Mouse (Mus musculus): ENCODE measurements around the gene Bicral. TPM values are rescaled to one million over a fixed set of nuclear protein-coding genes. Genes with fewer than 3 reads are reported as not detected.
"Not testable (repeated sequence)": the region's sequence is repeated elsewhere in the genome, so short reads cannot be mapped to it uniquely, and the experiment has no call there.

Bicral gene
- polyA plus RNA-seq, 1 experiment, result 5.1 TPM

GRCm38 (mm10) chr17:46771616-46772015 lies 86.7 kb downstream of the Bicral start:
- TF ChIP-seq TCF12 (IDR thresholded peaks at IDR 0.05; ENCODE audit: insufficient read depth, poor library complexity, severe bottlenecking), result no peak
- TF ChIP-seq MAX (IDR thresholded peaks at IDR 0.05; ENCODE audit: low read depth), result no peak
- TF ChIP-seq USF1 (IDR thresholded peaks at IDR 0.05; ENCODE audit: low read depth), result no peak
- TF ChIP-seq TCF3 (IDR thresholded peaks at IDR 0.05; ENCODE audit: insufficient read length, low read depth), result no peak
- TF ChIP-seq POLR2AphosphoS2 (IDR thresholded peaks at IDR 0.05; ENCODE audit: insufficient read length, low read depth), result no peak
- TF ChIP-seq E2F4 (IDR thresholded peaks at IDR 0.05; ENCODE audit: insufficient read depth), result no peak
- TF ChIP-seq POLR2A (IDR thresholded peaks at IDR 0.05; ENCODE audit: insufficient read length, low read depth), result no peak
- TF ChIP-seq SRF (IDR thresholded peaks at IDR 0.05; ENCODE audit: control insufficient read depth, insufficient read length, low read depth), result no peak
- TF ChIP-seq MYOG (IDR thresholded peaks at IDR 0.05; ENCODE audit: control insufficient read depth in 1 of 3, insufficient read depth in 1 of 3, insufficient read length in 2 of 3, low read depth in 2 of 3), result no peak
- no peak for TF ChIP-seq REST (IDR thresholded peaks at IDR 0.05; ENCODE audit: insufficient read depth, insufficient read length)
- TF ChIP-seq CEBPB (IDR thresholded peaks at IDR 0.05; ENCODE audit: insufficient read depth, poor library complexity, severe bottlenecking), result no peak
- TF ChIP-seq MYOD1 (IDR thresholded peaks at IDR 0.05; ENCODE audit: control insufficient read depth in 1 of 3, insufficient read length in 2 of 3, low read depth in 2 of 3), result no peak
- Histone ChIP-seq H3K4me3 (peak overlapping the region; percentile 91), H3K79me2 (ENCODE audit: control insufficient read depth, insufficient read depth) (no peaks in the 10 kb centered on the region), H3ac (ENCODE audit: control insufficient read depth, insufficient read length) (no peak overlapping the region), H3K27me3 (ENCODE audit: control insufficient read depth, insufficient read depth, insufficient read length) (no peaks in the 10 kb centered on the region), H3K4me2 (ENCODE audit: low read depth) (peak overlapping the region; percentile 94), H3K36me3 (ENCODE audit: control insufficient read depth, insufficient read depth) (peaks cover 15% of the 10 kb centered on the region)

- H3K4me2 ChIP-seq (ENCODE audit: low read depth), result no peak overlapping the region
- H3K27me3 ChIP-seq (ENCODE audit: control insufficient read depth, insufficient read depth, insufficient read length), result no peaks in the 10 kb centered on the region
- H3K79me2 ChIP-seq (ENCODE audit: control insufficient read depth, insufficient read depth), result no peaks in the 10 kb centered on the region
- peaks cover 10% of the 10 kb centered on the region for H3K36me3 ChIP-seq (ENCODE audit: control insufficient read depth, insufficient read depth)
- TF ChIP-seq CEBPB (IDR thresholded peaks at IDR 0.05; ENCODE audit: insufficient read depth, poor library complexity, severe bottlenecking), result no peak
- TF ChIP-seq POLR2A (IDR thresholded peaks at IDR 0.05; ENCODE audit: insufficient read length, low read depth), result no peak
- no peak for TF ChIP-seq MAX (IDR thresholded peaks at IDR 0.05; ENCODE audit: low read depth)
- TF ChIP-seq REST (IDR thresholded peaks at IDR 0.05; ENCODE audit: insufficient read depth, insufficient read length), result no peak
- TF ChIP-seq MYOG (IDR thresholded peaks at IDR 0.05; ENCODE audit: control insufficient read depth in 1 of 3, insufficient read depth in 1 of 3, insufficient read length in 2 of 3, low read depth in 2 of 3), result no peak
- no peak for TF ChIP-seq USF1 (IDR thresholded peaks at IDR 0.05; ENCODE audit: low read depth)
- no peak for TF ChIP-seq POLR2AphosphoS2 (IDR thresholded peaks at IDR 0.05; ENCODE audit: insufficient read length, low read depth)
- TF ChIP-seq E2F4 (IDR thresholded peaks at IDR 0.05; ENCODE audit: insufficient read depth), result no peak
- no peak for TF ChIP-seq SRF (IDR thresholded peaks at IDR 0.05; ENCODE audit: control insufficient read depth, insufficient read length, low read depth)
- no peak for TF ChIP-seq MYOD1 (IDR thresholded peaks at IDR 0.05; ENCODE audit: control insufficient read depth in 1 of 3, insufficient read length in 2 of 3, low read depth in 2 of 3)
- no peak for TF ChIP-seq TCF3 (IDR thresholded peaks at IDR 0.05; ENCODE audit: insufficient read length, low read depth)
- no peak for TF ChIP-seq TCF12 (IDR thresholded peaks at IDR 0.05; ENCODE audit: insufficient read depth, poor library complexity, severe bottlenecking)
- H3ac ChIP-seq (ENCODE audit: control insufficient read depth, insufficient read length), result no peak overlapping the region
- no peak overlapping the region for H3K4me3 ChIP-seq
These were observed 87.3 kb downstream of the Bicral start for GRCm38 (mm10) chr17:46771025-46771424.

GRCm38 (mm10) chr17:46770546-46770945 lies 87.7 kb downstream of the Bicral start:
- TF ChIP-seq MYOG (IDR thresholded peaks at IDR 0.05; ENCODE audit: control insufficient read depth in 1 of 3, insufficient read depth in 1 of 3, insufficient read length in 2 of 3, low read depth in 2 of 3) (no peak), POLR2AphosphoS2 (IDR thresholded peaks at IDR 0.05; ENCODE audit: insufficient read length, low read depth) (no peak), POLR2A (IDR thresholded peaks at IDR 0.05; ENCODE audit: insufficient read length, low read depth) (no peak), MAX (IDR thresholded peaks at IDR 0.05; ENCODE audit: low read depth) (no peak), E2F4 (IDR thresholded peaks at IDR 0.05; ENCODE audit: insufficient read depth) (no peak), CEBPB (IDR thresholded peaks at IDR 0.05; ENCODE audit: insufficient read depth, poor library complexity, severe bottlenecking) (no peak), TCF12 (IDR thresholded peaks at IDR 0.05; ENCODE audit: insufficient read depth, poor library complexity, severe bottlenecking) (no peak), MYOD1 (IDR thresholded peaks at IDR 0.05; ENCODE audit: control insufficient read depth in 1 of 3, insufficient read length in 2 of 3, low read depth in 2 of 3) (no peak), USF1 (IDR thresholded peaks at IDR 0.05; ENCODE audit: low read depth) (no peak), REST (IDR thresholded peaks at IDR 0.05; ENCODE audit: insufficient read depth, insufficient read length) (no peak), TCF3 (IDR thresholded peaks at IDR 0.05; ENCODE audit: insufficient read length, low read depth) (no peak), SRF (IDR thresholded peaks at IDR 0.05; ENCODE audit: control insufficient read depth, insufficient read length, low read depth) (no peak)
- Histone ChIP-seq H3K4me3 (no peak overlapping the region), H3K36me3 (ENCODE audit: control insufficient read depth, insufficient read depth) (peaks cover 5% of the 10 kb centered on the region), H3K4me2 (ENCODE audit: low read depth) (no peak overlapping the region), H3K79me2 (ENCODE audit: control insufficient read depth, insufficient read depth) (no peaks in the 10 kb centered on the region), H3K27me3 (ENCODE audit: control insufficient read depth, insufficient read depth, insufficient read length) (no peaks in the 10 kb centered on the region), H3ac (ENCODE audit: control insufficient read depth, insufficient read length) (no peak overlapping the region)

- no peaks in the 10 kb centered on the region for H3K36me3 ChIP-seq (ENCODE audit: control insufficient read depth, insufficient read depth)
- H3K4me3 ChIP-seq, result no peak overlapping the region
- no peak overlapping the region for H3K4me2 ChIP-seq (ENCODE audit: low read depth)
- H3ac ChIP-seq (ENCODE audit: control insufficient read depth, insufficient read length), result no peak overlapping the region
- TF ChIP-seq USF1 (IDR thresholded peaks at IDR 0.05; ENCODE audit: low read depth) (no peak), MAX (IDR thresholded peaks at IDR 0.05; ENCODE audit: low read depth) (no peak), POLR2AphosphoS2 (IDR thresholded peaks at IDR 0.05; ENCODE audit: insufficient read length, low read depth) (no peak), MYOG (IDR thresholded peaks at IDR 0.05; ENCODE audit: control insufficient read depth in 1 of 3, insufficient read depth in 1 of 3, insufficient read length in 2 of 3, low read depth in 2 of 3) (no peak), POLR2A (IDR thresholded peaks at IDR 0.05; ENCODE audit: insufficient read length, low read depth) (no peak), TCF12 (IDR thresholded peaks at IDR 0.05; ENCODE audit: insufficient read depth, poor library complexity, severe bottlenecking) (no peak), TCF3 (IDR thresholded peaks at IDR 0.05; ENCODE audit: insufficient read length, low read depth) (no peak), REST (IDR thresholded peaks at IDR 0.05; ENCODE audit: insufficient read depth, insufficient read length) (no peak), CEBPB (IDR thresholded peaks at IDR 0.05; ENCODE audit: insufficient read depth, poor library complexity, severe bottlenecking) (no peak), E2F4 (IDR thresholded peaks at IDR 0.05; ENCODE audit: insufficient read depth) (no peak), MYOD1 (IDR thresholded peaks at IDR 0.05; ENCODE audit: control insufficient read depth in 1 of 3, insufficient read length in 2 of 3, low read depth in 2 of 3) (no peak), SRF (IDR thresholded peaks at IDR 0.05; ENCODE audit: control insufficient read depth, insufficient read length, low read depth) (no peak)
- no peaks in the 10 kb centered on the region for H3K27me3 ChIP-seq (ENCODE audit: control insufficient read depth, insufficient read depth, insufficient read length)
- no peaks in the 10 kb centered on the region for H3K79me2 ChIP-seq (ENCODE audit: control insufficient read depth, insufficient read depth)
These were observed 90.4 kb downstream of the Bicral start for GRCm38 (mm10) chr17:46767868-46768267.

- H3K4me2 ChIP-seq (ENCODE audit: low read depth); H3K36me3 ChIP-seq (ENCODE audit: control insufficient read depth, insufficient read depth); H3K4me3 ChIP-seq; H3K27me3 ChIP-seq (ENCODE audit: control insufficient read depth, insufficient read depth, insufficient read length); H3K79me2 ChIP-seq (ENCODE audit: control insufficient read depth, insufficient read depth); H3ac ChIP-seq (ENCODE audit: control insufficient read depth, insufficient read length): not testable (repeated sequence)
These were observed 93.4 kb downstream of the Bicral start for GRCm38 (mm10) chr17:46764916-46765315.

All from myocyte (in vitro differentiated cells).